8 mouse cellular contexts compared by ENCODE assay signal in the genomic region with DNA sequence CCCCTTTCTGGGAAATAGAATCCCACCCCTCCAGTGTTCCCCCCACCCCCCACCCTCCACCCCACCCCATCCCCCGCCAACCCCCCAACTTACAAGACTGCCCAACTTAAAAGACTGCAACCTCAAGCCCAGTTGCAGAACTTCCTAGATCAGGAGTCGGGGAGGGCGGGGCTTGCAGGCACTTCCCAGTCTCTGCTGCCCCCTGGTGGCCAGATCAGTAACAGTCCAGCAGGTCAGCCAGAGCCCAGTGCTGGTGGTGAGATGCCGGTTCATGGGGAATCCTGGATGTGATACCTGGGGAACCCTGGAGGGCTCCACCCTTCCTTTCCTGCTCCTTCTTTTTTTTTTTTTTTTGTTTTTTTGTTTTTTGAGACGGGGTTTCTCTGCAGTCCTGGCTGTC. TPM values are rescaled to one million over a fixed set of nuclear protein-coding genes. Genes with fewer than 3 reads are reported as not detected.
DNase-seq lines count a peak whose midpoint lies in the region; ATAC-seq and TF ChIP-seq lines count a peak whose summit lies in the region.

No protein-coding gene starts in this region.

- 0% methylated on average over 5 of the region's 5 CpGs for whole genome bisulfite sequencing in heart, embryonic 15.5 days
- 2% methylated on average over 5 of the region's 5 CpGs for WGBS in liver, embryonic 15.5 days (ENCODE audit: insufficient replicate concordance)
- 1% methylated on average over 5 of the region's 5 CpGs for WGBS in neural tube, embryonic 14.5 days

- no peak overlapping the region for H3K27ac ChIP-seq in heart, embryonic 15.5 days
- no peak overlapping the region for H3K27ac ChIP-seq in liver, embryonic 15.5 days (replicated peaks)
- H3K27ac ChIP-seq in neural tube, embryonic 14.5 days (ENCODE audit: low read depth, low read length) = no peak overlapping the region

- peak; percentile 88 to 89 for DNase-seq in CD8-positive naive resting alpha-beta T cell, adult 2 months (ENCODE audit: low read depth in 2 of 2, low spot score in 2 of 2)
- DNase-seq in brain, embryonic 14.5 days (ENCODE audit: low read depth) = peak; percentile 94
- peak; percentile 91 to 97 for DNase-seq in kidney, postnatal 36 days
- peak; percentile 97 for DNase-seq in testis, postnatal 10 days (ENCODE audit: low spot score)

- no peak overlapping the region for H3K4me2 ChIP-seq in heart, embryonic 15.5 days
- no peak overlapping the region for H3K4me2 ChIP-seq in liver, embryonic 15.5 days
- no peak overlapping the region for H3K4me2 ChIP-seq in neural tube, embryonic 14.5 days (ENCODE audit: low read depth, low read length)

- peaks cover 8% of the 10 kb centered on the region for H3K4me1 ChIP-seq in heart, embryonic 15.5 days (replicated peaks)
- H3K4me1 ChIP-seq in liver, embryonic 15.5 days (replicated peaks) = peaks cover 12% of the 10 kb centered on the region
- peaks cover 8% of the 10 kb centered on the region for H3K4me1 ChIP-seq in neural tube, embryonic 14.5 days (ENCODE audit: control insufficient read depth, insufficient read depth, low read length)

- H3K4me3 ChIP-seq in heart, embryonic 15.5 days = no peak overlapping the region
- H3K4me3 ChIP-seq in liver, embryonic 15.5 days (replicated peaks) = no peak overlapping the region
- H3K4me3 ChIP-seq in neural tube, embryonic 14.5 days (ENCODE audit: low read depth, low read length) = no peak overlapping the region

- H3K9me3 ChIP-seq in heart, embryonic 15.5 days (replicated peaks) = no peaks in the 10 kb centered on the region
- no peaks in the 10 kb centered on the region for H3K9me3 ChIP-seq in liver, embryonic 15.5 days (replicated peaks)
- no peaks in the 10 kb centered on the region for H3K9me3 ChIP-seq in neural tube, embryonic 14.5 days (ENCODE audit: control insufficient read depth, low read length)

- peak; percentile 80 for ATAC-seq in erythroid progenitor cell, adult 5-6 weeks (replicated peaks; ENCODE audit: low FRiP score, poor library complexity, severe bottlenecking)
- peak; percentile 24; the same call in 1 of the 2 replicates for ATAC-seq in heart, embryonic 15.5 days (replicated peaks; ENCODE audit: insufficient number of reproducible peaks, insufficient read depth, low FRiP score, low read depth)
- ATAC-seq in liver, embryonic 15.5 days (ENCODE audit: insufficient read depth) = 0 out of 2 replicates have a peak, but pooled peaks have one; percentile 49
- ATAC-seq in neural tube, embryonic 14.5 days (ENCODE audit: low read depth) = peak; percentile 28; the same call in 1 of the 2 replicates

- no peak for TF ChIP-seq POLR2A in brain, embryonic 14.5 days (IDR thresholded peaks at IDR 0.05; ENCODE audit: borderline replicate concordance, extremely low read depth, insufficient read depth, insufficient read length, poor library complexity, severe bottlenecking)

- peak; percentile 97 for TF ChIP-seq CTCF in brain, embryonic 14.5 days (IDR thresholded peaks at IDR 0.05; ENCODE audit: borderline replicate concordance, extremely low read depth, insufficient read depth, insufficient read length)

- H3K9ac ChIP-seq in heart, embryonic 15.5 days = no peak overlapping the region
- H3K9ac ChIP-seq in liver, embryonic 15.5 days = no peak overlapping the region
- H3K9ac ChIP-seq in neural tube, embryonic 14.5 days (replicated peaks; ENCODE audit: low read depth, low read length) = no peak overlapping the region

- H3K27me3 ChIP-seq in heart, embryonic 15.5 days = no peaks in the 10 kb centered on the region
- peaks cover 12% of the 10 kb centered on the region for H3K27me3 ChIP-seq in liver, embryonic 15.5 days
- H3K27me3 ChIP-seq in neural tube, embryonic 14.5 days (ENCODE audit: control insufficient read depth, insufficient read depth, low read length) = no peaks in the 10 kb centered on the region

- no peaks in the 10 kb centered on the region for H3K36me3 ChIP-seq in heart, embryonic 15.5 days
- no peaks in the 10 kb centered on the region for H3K36me3 ChIP-seq in liver, embryonic 15.5 days (replicated peaks)
- H3K36me3 ChIP-seq in neural tube, embryonic 14.5 days (ENCODE audit: control insufficient read depth, insufficient read depth, low read length) = no peaks in the 10 kb centered on the region

RNA-seq across cellular contexts. Expression of a gene that starts 23.1 kb away (rescaled TPM):
- 0.82 and 1.5 TPM in 2 replicates for polyA plus RNA-seq in brain, embryonic 14.5 days (2012; rRNA removed)
- 5.4 and 16.8 TPM in 2 replicates for total RNA-seq in erythroid progenitor cell, adult 5-6 weeks (2015; ENCODE audit: low replicate concordance)
- total RNA-seq in erythroid progenitor cell, adult 5-6 weeks (2017; ENCODE audit: low replicate concordance) = 8.5 and 13.3 TPM in 2 replicates
- 6.1 and 8.2 TPM in 2 replicates for polyA plus RNA-seq in heart, embryonic 15.5 days (2015; fragmentation: Nextera tagmentation; extraction: Ambion mirVana)
- 7.4 and 8.2 TPM in 2 replicates for polyA plus RNA-seq in liver, embryonic 15.5 days (2015; fragmentation: Nextera tagmentation; extraction: Ambion mirVana)
- polyA plus RNA-seq in neural tube, embryonic 14.5 days (2014; fragmentation: Nextera tagmentation; extraction: Ambion mirVana) = 0.50 and 0.93 TPM in 2 replicates

Comparison
In these comparisons a context has a peak if more than half of its experiments do, and no peak if none do; other contexts are left out.
1. ATAC-seq: peak in every context shown above with its lines; median percentile 80 in erythroid progenitor cell, adult 5-6 weeks; 49 in liver, embryonic 15.5 days; 28 in neural tube, embryonic 14.5 days; 24 in heart, embryonic 15.5 days.